Mouse (Mus musculus): ENCODE measurements at regions not wholly inside any gene's neighbourhood (a gene's known extent, or its start where the extent isn't known, plus 50 kb on each side); places are given as distances from the start of the nearest gene placed in this dataset.

DNA sequence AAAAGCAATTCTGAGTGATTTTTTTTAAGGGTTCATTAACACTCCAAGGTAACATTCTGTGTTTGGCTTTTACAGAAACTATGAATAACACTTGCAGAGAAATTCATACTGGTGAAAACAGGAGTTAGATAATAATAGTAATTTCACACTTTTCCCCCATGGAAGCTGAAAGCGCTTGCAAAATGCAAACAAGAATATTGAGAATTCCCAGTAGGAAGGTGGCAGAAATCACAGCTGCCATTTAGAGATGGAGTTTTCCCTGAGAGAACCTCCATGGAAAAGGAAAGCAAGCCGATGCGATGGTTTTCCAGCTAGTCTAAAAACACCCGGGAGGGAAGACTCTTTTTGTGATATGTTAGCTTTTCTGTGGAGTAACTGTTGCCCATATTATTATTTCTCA lies 174.1 kb upstream of the App start:
- no peak for TF ChIP-seq POLR2A (IDR thresholded peaks at IDR 0.05; ENCODE audit: borderline replicate concordance, extremely low read depth, insufficient read depth, insufficient read length, poor library complexity, severe bottlenecking)
- TF ChIP-seq CTCF (IDR thresholded peaks at IDR 0.05; ENCODE audit: borderline replicate concordance, extremely low read depth, insufficient read depth, insufficient read length), result no peak
